Mouse (Mus musculus): ENCODE measurements at regions not wholly inside any gene's neighbourhood (a gene's known extent, or its start where the extent isn't known, plus 50 kb on each side); places are given as distances from the start of the nearest gene placed in this dataset.

- peaks cover 14% of the 10 kb centered on the region for H3K9me3 ChIP-seq (replicated peaks)
- H3K4me1 ChIP-seq (replicated peaks) = peaks cover 11% of the 10 kb centered on the region; the same call in 1 of the 2 replicates
- H3K36me3 ChIP-seq = no peaks in the 10 kb centered on the region
- 84% methylated on average over 2 of the region's 2 CpGs for WGBS
- no peak overlapping the region for H3K27ac ChIP-seq (ENCODE audit: poor library complexity, severe bottlenecking)
- peaks cover under 1% of the 10 kb centered on the region; the same call in 1 of the 2 replicates for H3K27me3 ChIP-seq (replicated peaks)
- H3K4me2 ChIP-seq = no peak overlapping the region
- no peak for ATAC-seq (ENCODE audit: insufficient number of reproducible peaks, low FRiP score)
- H3K4me3 ChIP-seq = no peak overlapping the region
- no peak overlapping the region for H3K9ac ChIP-seq
Observed at GRCm38 (mm10) chr6:127275430-127275784, 123.4 kb upstream of the Ccnd2 start.

- 88% methylated on average over 4 of the region's 4 CpGs for WGBS
Observed at GRCm38 (mm10) chr6:127276362-127276761, 124.4 kb upstream of the Ccnd2 start.

GRCm38 (mm10) chr6:127278402-127278801, 126.4 kb upstream of the Ccnd2 start:
- no peak overlapping the region for H3K4me3 ChIP-seq
- H3K4me2 ChIP-seq = no peak overlapping the region
- 77% methylated on average over 4 of the region's 4 CpGs for WGBS
- no peaks in the 10 kb centered on the region for H3K27me3 ChIP-seq (replicated peaks)
- H3K4me1 ChIP-seq (replicated peaks) = 0 out of 2 replicates have a peak, but pooled peaks cover 8% of the 10 kb centered on the region
- H3K36me3 ChIP-seq = no peaks in the 10 kb centered on the region
- H3K9ac ChIP-seq = no peak overlapping the region
- peaks cover 12% of the 10 kb centered on the region for H3K9me3 ChIP-seq (replicated peaks)
- no peak overlapping the region for H3K27ac ChIP-seq (ENCODE audit: poor library complexity, severe bottlenecking)
- no peak for ATAC-seq (ENCODE audit: insufficient number of reproducible peaks, low FRiP score)

More at GRCm38 (mm10) chr6:127276362-127276761, 124.4 kb upstream of the Ccnd2 start:
- H3K4me2 ChIP-seq = no peak overlapping the region
- no peak overlapping the region for H3K9ac ChIP-seq
- no peak for ATAC-seq (ENCODE audit: insufficient number of reproducible peaks, low FRiP score)
- H3K27ac ChIP-seq (ENCODE audit: poor library complexity, severe bottlenecking) = no peak overlapping the region
- H3K4me3 ChIP-seq = no peak overlapping the region
- H3K9me3 ChIP-seq (replicated peaks) = peaks cover 17% of the 10 kb centered on the region
- H3K27me3 ChIP-seq (replicated peaks) = no peaks in the 10 kb centered on the region
- no peaks in the 10 kb centered on the region for H3K36me3 ChIP-seq
- peaks cover 11% of the 10 kb centered on the region; the same call in 1 of the 2 replicates for H3K4me1 ChIP-seq (replicated peaks)

GRCm38 (mm10) chr6:127284226-127284625, 132.2 kb upstream of the Ccnd2 start:
- Histone ChIP-seq H3K36me3 (no peaks in the 10 kb centered on the region), H3K4me2 (no peak overlapping the region), H3K9ac (peak overlapping the region; percentile 10; the same call in 1 of the 2 replicates), H3K4me3 (no peak overlapping the region), H3K27me3 (replicated peaks) (peaks cover 15% of the 10 kb centered on the region), H3K4me1 (replicated peaks) (peaks cover 9% of the 10 kb centered on the region), H3K9me3 (replicated peaks) (0 out of 2 replicates have a peak, but pooled peaks cover 3% of the 10 kb centered on the region), H3K27ac (ENCODE audit: poor library complexity, severe bottlenecking) (no peak overlapping the region)
- 63% methylated on average over 6 of the region's 6 CpGs for WGBS
- ATAC-seq (ENCODE audit: insufficient number of reproducible peaks, low FRiP score) = no peak

GRCm38 (mm10) chr6:127286681-127287476, 134.9 kb upstream of the Ccnd2 start:
- Histone ChIP-seq H3K27ac (ENCODE audit: poor library complexity, severe bottlenecking) (no peak overlapping the region), H3K9me3 (replicated peaks) (no peaks in the 10 kb centered on the region), H3K9ac (no peak overlapping the region), H3K4me3 (no peak overlapping the region), H3K36me3 (no peaks in the 10 kb centered on the region), H3K4me2 (no peak overlapping the region), H3K27me3 (replicated peaks) (peaks cover 21% of the 10 kb centered on the region), H3K4me1 (replicated peaks) (peaks cover 9% of the 10 kb centered on the region)
- ATAC-seq (ENCODE audit: insufficient number of reproducible peaks, low FRiP score) = no peak
- WGBS = 58% methylated on average over 12 of the region's 12 CpGs

- ATAC-seq (ENCODE audit: insufficient number of reproducible peaks, low FRiP score) = no peak
- 83% methylated on average over 3 of the region's 3 CpGs for WGBS
- Histone ChIP-seq H3K4me1 (replicated peaks) (peaks cover 6% of the 10 kb centered on the region), H3K9me3 (replicated peaks) (no peaks in the 10 kb centered on the region), H3K4me2 (no peak overlapping the region), H3K4me3 (no peak overlapping the region), H3K36me3 (no peaks in the 10 kb centered on the region), H3K9ac (no peak overlapping the region), H3K27me3 (replicated peaks) (peaks cover 28% of the 10 kb centered on the region), H3K27ac (ENCODE audit: poor library complexity, severe bottlenecking) (no peak overlapping the region)
Observed at GRCm38 (mm10) chr6:127288946-127289345, 137.0 kb upstream of the Ccnd2 start.

- no peak overlapping the region for H3K9ac ChIP-seq
- no peak overlapping the region for H3K4me3 ChIP-seq
- H3K36me3 ChIP-seq = no peaks in the 10 kb centered on the region
- no peak overlapping the region for H3K27ac ChIP-seq (ENCODE audit: poor library complexity, severe bottlenecking)
- no peak for ATAC-seq (ENCODE audit: insufficient number of reproducible peaks, low FRiP score)
- H3K9me3 ChIP-seq (replicated peaks) = no peaks in the 10 kb centered on the region
- no peak overlapping the region for H3K4me2 ChIP-seq
- 27% methylated on average over 7 of the region's 7 CpGs for WGBS
- peaks cover 19% of the 10 kb centered on the region for H3K27me3 ChIP-seq (replicated peaks)
- H3K4me1 ChIP-seq (replicated peaks) = no peaks in the 10 kb centered on the region
Observed at GRCm38 (mm10) chr6:127291937-127292336, 139.9 kb upstream of the Ccnd2 start.

GRCm38 (mm10) chr6:127293829-127294228, 141.8 kb upstream of the Ccnd2 start:
- Histone ChIP-seq H3K9me3 (replicated peaks) (no peaks in the 10 kb centered on the region), H3K4me1 (replicated peaks) (no peaks in the 10 kb centered on the region), H3K27ac (ENCODE audit: poor library complexity, severe bottlenecking) (no peak overlapping the region), H3K27me3 (replicated peaks) (peaks cover 16% of the 10 kb centered on the region), H3K9ac (no peak overlapping the region), H3K4me3 (no peak overlapping the region), H3K36me3 (no peaks in the 10 kb centered on the region), H3K4me2 (no peak overlapping the region)
- WGBS = 69% methylated on average over 2 of the region's 2 CpGs
- no peak for ATAC-seq (ENCODE audit: insufficient number of reproducible peaks, low FRiP score)

GRCm38 (mm10) chr6:127298105-127298504, 146.1 kb upstream of the Ccnd2 start:
- Histone ChIP-seq H3K4me2 (no peak overlapping the region), H3K27me3 (replicated peaks) (no peaks in the 10 kb centered on the region), H3K4me1 (replicated peaks) (no peaks in the 10 kb centered on the region), H3K9me3 (replicated peaks) (no peaks in the 10 kb centered on the region), H3K36me3 (no peaks in the 10 kb centered on the region), H3K9ac (no peak overlapping the region), H3K4me3 (no peak overlapping the region), H3K27ac (ENCODE audit: poor library complexity, severe bottlenecking) (no peak overlapping the region)
- no peak for ATAC-seq (ENCODE audit: insufficient number of reproducible peaks, low FRiP score)
- WGBS = 80% methylated on average over 7 of the region's 7 CpGs

- Histone ChIP-seq H3K9ac (no peak overlapping the region), H3K4me3 (no peak overlapping the region), H3K36me3 (no peaks in the 10 kb centered on the region), H3K4me1 (replicated peaks) (peaks cover 41% of the 10 kb centered on the region), H3K27me3 (replicated peaks) (peaks cover 51% of the 10 kb centered on the region), H3K27ac (ENCODE audit: poor library complexity, severe bottlenecking) (no peak overlapping the region; the same call in 1 of the 2 replicates), H3K9me3 (replicated peaks) (no peaks in the 10 kb centered on the region), H3K4me2 (no peak overlapping the region)
- WGBS = 26% methylated on average over 9 of the region's 9 CpGs
- peak; percentile 60; the same call in 1 of the 2 replicates for ATAC-seq (ENCODE audit: insufficient number of reproducible peaks, low FRiP score)
Observed at GRCm38 (mm10) chr6:127311192-127312054, 135.2 kb upstream of the Parp11 start.

GRCm38 (mm10) chr6:127317309-127317708, 129.3 kb upstream of the Parp11 start:
- Histone ChIP-seq H3K27ac (ENCODE audit: poor library complexity, severe bottlenecking) (no peak overlapping the region), H3K4me2 (no peak overlapping the region)
- 24% methylated on average over 1 of the region's 1 CpGs for WGBS

More at GRCm38 (mm10) chr6:127317309-127317708, 129.3 kb upstream of the Parp11 start:
- H3K4me1 ChIP-seq (replicated peaks) = peaks cover 14% of the 10 kb centered on the region
- H3K9ac ChIP-seq = no peak overlapping the region
- no peak for ATAC-seq (ENCODE audit: insufficient number of reproducible peaks, low FRiP score)
- peaks cover 38% of the 10 kb centered on the region for H3K27me3 ChIP-seq (replicated peaks)
- H3K4me3 ChIP-seq = no peak overlapping the region
- H3K9me3 ChIP-seq (replicated peaks) = no peaks in the 10 kb centered on the region
- no peaks in the 10 kb centered on the region for H3K36me3 ChIP-seq

All from heart, embryonic 12.5 days (tissue).